ENCODE assay signal across 12 mouse cellular contexts in genomic region chr3:31228487-31228886, GRCm38 (mm10).
"Had no signal": no experiment of that assay in that cellular context is flagged by ENCODE, and none has a peak within 500 bp of the region (broad histone marks: within the 10 kb centered on the region; RNA-seq: fewer than 3 reads in every experiment).

No protein-coding gene starts in this region.

- H3K36me3 ChIP-seq: limb, embryonic 13.5 days had no signal

- DNase-seq: kidney, adult 8-10 months; kidney, postnatal 36 days; left cerebral cortex, postnatal 4 days; lung, adult 18-20 months; retina, postnatal 1 day; right cerebral cortex, postnatal 4 days; spleen, adult 18-20 months; thymus, postnatal 36 days had no signal

- H3K9me3 ChIP-seq: limb, embryonic 13.5 days had no signal

- H3K4me3 ChIP-seq: limb, embryonic 13.5 days had no signal

- ATAC-seq: intestine, postnatal 0 days had no signal

- H3K27ac ChIP-seq: kidney, postnatal 0 days; limb, embryonic 13.5 days; liver, embryonic 14.5 days had no signal

- H3K4me2 ChIP-seq: limb, embryonic 13.5 days had no signal

- H3K9ac ChIP-seq: limb, embryonic 13.5 days; liver, embryonic 14.5 days had no signal

- H3K27me3 ChIP-seq: limb, embryonic 13.5 days had no signal
